Mouse (Mus musculus) spleen, adult 18-20 months (tissue): Measurements from ENCODE around the gene Pxmp4.

Experiments used
- DNase-seq, 2 experiments: peaks; one replicate each; pipeline ENCODE4 v3.0.0; 2022; ENCODE audit warnings: mixed read lengths in 2 of 2

The Pxmp4 gene

GRCm38 (mm10) chr2:154609050-154609767 is 5.7 kb upstream of the Pxmp4 start:
- no peak for DNase-seq

- DNase-seq: no peak
Measured at GRCm38 (mm10) chr2:154606965-154607364, 3.5 kb upstream of the Pxmp4 start.

GRCm38 (mm10) chr2:154604156-154604555 is 648 bp upstream of the Pxmp4 start:
- DNase-seq: no peak

- no peak for DNase-seq
Measured at GRCm38 (mm10) chr2:154603007-154603637, 386 bp downstream of the Pxmp4 start.

- no peak for DNase-seq
Measured at GRCm38 (mm10) chr2:154601324-154601723, 2.2 kb downstream of the Pxmp4 start.

- DNase-seq: no peak
Measured at GRCm38 (mm10) chr2:154600586-154600985, 2.9 kb downstream of the Pxmp4 start.

- peak in 1 of 2 experiments; percentile 18 for DNase-seq
Measured at GRCm38 (mm10) chr2:154597399-154597798, 6.1 kb downstream of the Pxmp4 start.

- no peak for DNase-seq
Measured at GRCm38 (mm10) chr2:154595775-154596174, 7.7 kb downstream of the Pxmp4 start.

- peak in 1 of 2 experiments; percentile 51 for DNase-seq
Measured at GRCm38 (mm10) chr2:154593025-154593424, 10.5 kb downstream of the Pxmp4 start.

- DNase-seq: no peak
Measured at GRCm38 (mm10) chr2:154591239-154591638, 12.3 kb downstream of the Pxmp4 start.

- no peak for DNase-seq
Measured at GRCm38 (mm10) chr2:154589051-154589450, 14.5 kb downstream of the Pxmp4 start.

GRCm38 (mm10) chr2:154586405-154586804 is 17.1 kb downstream of the Pxmp4 start:
- peak in 1 of 2 experiments; percentile 23 for DNase-seq

GRCm38 (mm10) chr2:154584931-154585601 is 18.4 kb downstream of the Pxmp4 start:
- no peak for DNase-seq

- DNase-seq: no peak
Measured at GRCm38 (mm10) chr2:154583906-154584872, 19.3 kb downstream of the Pxmp4 start.

- no peak for DNase-seq
Measured at GRCm38 (mm10) chr2:154581421-154581820, 22.1 kb downstream of the Pxmp4 start.

GRCm38 (mm10) chr2:154580586-154580985 is 22.9 kb downstream of the Pxmp4 start:
- DNase-seq: no peak

- DNase-seq: no peak
Measured at GRCm38 (mm10) chr2:154577744-154578067, 25.8 kb downstream of the Pxmp4 start.

GRCm38 (mm10) chr2:154576876-154577743 is 26.4 kb downstream of the Pxmp4 start:
- DNase-seq: no peak

GRCm38 (mm10) chr2:154574271-154574670 is 29.2 kb downstream of the Pxmp4 start:
- DNase-seq: peak; percentile 18 to 37

- DNase-seq: no peak
Measured at GRCm38 (mm10) chr2:154572996-154573395, 30.5 kb downstream of the Pxmp4 start.

- DNase-seq: no peak
Measured at GRCm38 (mm10) chr2:154571976-154572375, 31.5 kb downstream of the Pxmp4 start.

GRCm38 (mm10) chr2:154571266-154571665 is 32.2 kb downstream of the Pxmp4 start:
- no peak for DNase-seq
